Mouse (Mus musculus): ENCODE measurements around the gene Zcchc7. TPM values are rescaled to one million over a fixed set of nuclear protein-coding genes. Genes with fewer than 3 reads are reported as not detected.

Zcchc7 gene
- polyA plus RNA-seq, 1 experiment from 2014 or later, result 53.6 TPM

- H3K9me3 ChIP-seq (ENCODE audit: control insufficient read depth, low read length), result no peaks in the 10 kb centered on the region
- ATAC-seq (ENCODE audit: low read depth), result no peak
- no peak overlapping the region for H3K27ac ChIP-seq (ENCODE audit: low read depth, low read length)
- 45% methylated on average over 5 of the region's 5 CpGs for WGBS
- no peaks in the 10 kb centered on the region for H3K36me3 ChIP-seq (ENCODE audit: control insufficient read depth, insufficient read depth, low read length)
- H3K9ac ChIP-seq (replicated peaks; ENCODE audit: low read depth, low read length), result no peak overlapping the region
- no peaks in the 10 kb centered on the region for H3K4me1 ChIP-seq (ENCODE audit: control insufficient read depth, insufficient read depth, low read length)
- H3K27me3 ChIP-seq (ENCODE audit: control insufficient read depth, insufficient read depth, low read length), result no peaks in the 10 kb centered on the region
- H3K4me3 ChIP-seq (ENCODE audit: low read depth, low read length), result no peak overlapping the region
- no peak overlapping the region for H3K4me2 ChIP-seq (ENCODE audit: low read depth, low read length)
Measured at GRCm38 (mm10) chr4:44920831-44921230, 165.2 kb downstream of the Zcchc7 start.

DNA sequence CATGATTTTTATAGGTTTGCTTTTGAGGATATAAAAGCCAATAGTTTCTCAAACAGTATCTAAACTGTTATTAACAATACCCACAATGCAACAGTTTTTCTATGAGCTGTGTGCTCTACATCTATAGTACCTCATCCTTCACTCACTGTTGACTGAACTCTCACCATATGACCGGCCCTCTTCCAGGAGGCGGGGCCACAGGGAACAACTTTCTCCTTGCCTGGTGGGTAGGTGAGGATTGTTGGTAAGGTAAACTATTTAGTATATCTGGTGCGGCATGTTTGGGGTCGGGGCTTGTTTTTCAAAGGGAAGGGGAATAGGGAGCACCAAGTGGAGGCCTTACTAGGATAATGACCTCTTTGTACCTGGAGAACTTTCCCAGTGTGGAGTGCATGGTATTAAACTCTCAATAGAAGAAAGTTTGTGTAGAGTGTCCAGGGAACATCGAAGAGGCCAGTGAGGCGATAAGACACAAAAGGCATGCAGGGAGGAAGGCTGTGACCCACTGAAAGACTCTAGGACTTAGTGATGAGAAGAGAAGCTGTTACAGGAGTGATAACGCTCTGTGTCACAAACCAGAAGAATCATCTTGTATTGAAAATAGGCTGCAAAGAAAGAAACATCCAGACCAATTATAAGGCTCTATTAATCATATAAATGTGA is 166.9 kb downstream of the Zcchc7 start:
- H3K36me3 ChIP-seq (ENCODE audit: control insufficient read depth, insufficient read depth, low read length), result 0 out of 2 replicates have a peak, but pooled peaks cover 3% of the 10 kb centered on the region
- no peaks in the 10 kb centered on the region for H3K27me3 ChIP-seq (ENCODE audit: control insufficient read depth, insufficient read depth, low read length)
- no peaks in the 10 kb centered on the region for H3K4me1 ChIP-seq (ENCODE audit: control insufficient read depth, insufficient read depth, low read length)
- no peak overlapping the region for H3K27ac ChIP-seq (ENCODE audit: low read depth, low read length)
- 96% methylated on average over 7 of the region's 7 CpGs for WGBS
- no peaks in the 10 kb centered on the region for H3K9me3 ChIP-seq (ENCODE audit: control insufficient read depth, low read length)
- H3K4me2 ChIP-seq (ENCODE audit: low read depth, low read length), result no peak overlapping the region
- no peak overlapping the region for H3K9ac ChIP-seq (replicated peaks; ENCODE audit: low read depth, low read length)
- H3K4me3 ChIP-seq (ENCODE audit: low read depth, low read length), result no peak overlapping the region
- no peak for ATAC-seq (ENCODE audit: low read depth)

GRCm38 (mm10) chr4:44923129-44923481 is 167.4 kb downstream of the Zcchc7 start:
- Histone ChIP-seq H3K27me3 (ENCODE audit: control insufficient read depth, insufficient read depth, low read length) (no peaks in the 10 kb centered on the region), H3K27ac (ENCODE audit: low read depth, low read length) (no peak overlapping the region), H3K9me3 (ENCODE audit: control insufficient read depth, low read length) (no peaks in the 10 kb centered on the region), H3K9ac (replicated peaks; ENCODE audit: low read depth, low read length) (no peak overlapping the region), H3K4me2 (ENCODE audit: low read depth, low read length) (no peak overlapping the region), H3K36me3 (ENCODE audit: control insufficient read depth, insufficient read depth, low read length) (0 out of 2 replicates have a peak, but pooled peaks cover 3% of the 10 kb centered on the region), H3K4me3 (ENCODE audit: low read depth, low read length) (no peak overlapping the region), H3K4me1 (ENCODE audit: control insufficient read depth, insufficient read depth, low read length) (no peaks in the 10 kb centered on the region)
- 94% methylated on average over 5 of the region's 5 CpGs for WGBS
- ATAC-seq (ENCODE audit: low read depth), result no peak

DNA sequence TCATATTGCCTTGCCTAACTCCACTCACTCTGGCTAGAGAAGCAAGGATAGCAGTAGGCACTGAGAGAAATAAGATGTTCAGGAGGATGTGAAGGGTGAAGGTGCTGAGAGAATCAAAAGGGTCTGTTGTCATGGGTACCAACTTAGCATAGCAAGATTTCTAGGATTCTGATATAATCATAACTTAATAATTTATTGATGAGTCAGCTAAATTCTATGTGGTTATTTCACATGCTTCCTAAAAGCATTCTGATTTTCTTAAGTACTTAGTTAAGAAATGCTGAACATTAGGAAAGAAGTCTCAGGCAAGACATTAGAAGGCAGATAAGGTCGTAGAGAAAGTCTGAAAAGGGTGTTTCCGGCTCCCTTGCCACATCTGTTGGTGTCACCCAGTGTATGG is 172.3 kb downstream of the Zcchc7 start:
- Histone ChIP-seq H3K4me1 (ENCODE audit: control insufficient read depth, insufficient read depth, low read length) (no peaks in the 10 kb centered on the region), H3K27ac (ENCODE audit: low read depth, low read length) (no peak overlapping the region), H3K9me3 (ENCODE audit: control insufficient read depth, low read length) (no peaks in the 10 kb centered on the region), H3K4me3 (ENCODE audit: low read depth, low read length) (no peak overlapping the region), H3K36me3 (ENCODE audit: control insufficient read depth, insufficient read depth, low read length) (peaks cover 11% of the 10 kb centered on the region; the same call in 1 of the 2 replicates), H3K4me2 (ENCODE audit: low read depth, low read length) (no peak overlapping the region), H3K27me3 (ENCODE audit: control insufficient read depth, insufficient read depth, low read length) (no peaks in the 10 kb centered on the region), H3K9ac (replicated peaks; ENCODE audit: low read depth, low read length) (no peak overlapping the region)
- ATAC-seq (ENCODE audit: low read depth), result no peak
- 87% methylated on average over 2 of the region's 2 CpGs for WGBS

DNA sequence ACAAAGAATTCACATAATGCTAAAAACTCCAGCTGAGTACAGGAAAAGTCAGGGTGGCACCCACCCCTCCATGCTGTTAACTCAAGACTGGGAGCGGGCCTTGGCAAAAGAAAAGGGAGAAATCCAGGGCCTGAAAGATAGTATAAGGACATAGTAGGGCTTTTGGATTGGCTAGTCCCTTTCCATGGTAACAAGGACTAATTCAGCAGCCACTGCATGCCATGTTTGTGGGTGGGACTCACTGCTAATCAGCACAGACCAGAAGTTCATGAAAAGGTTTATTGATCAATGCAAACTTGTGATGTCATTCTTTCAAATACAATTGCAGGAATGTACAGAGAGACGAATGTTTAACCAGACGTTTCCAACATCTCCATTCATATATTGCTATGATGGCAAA is 173.1 kb downstream of the Zcchc7 start:
- 81% methylated on average over 3 of the region's 3 CpGs for WGBS
- H3K4me2 ChIP-seq (ENCODE audit: low read depth, low read length), result no peak overlapping the region
- no peaks in the 10 kb centered on the region for H3K4me1 ChIP-seq (ENCODE audit: control insufficient read depth, insufficient read depth, low read length)
- H3K9ac ChIP-seq (replicated peaks; ENCODE audit: low read depth, low read length), result no peak overlapping the region
- no peak overlapping the region for H3K27ac ChIP-seq (ENCODE audit: low read depth, low read length)
- no peak for ATAC-seq (ENCODE audit: low read depth)
- H3K9me3 ChIP-seq (ENCODE audit: control insufficient read depth, low read length), result no peaks in the 10 kb centered on the region
- no peaks in the 10 kb centered on the region for H3K27me3 ChIP-seq (ENCODE audit: control insufficient read depth, insufficient read depth, low read length)
- peaks cover 13% of the 10 kb centered on the region for H3K36me3 ChIP-seq (ENCODE audit: control insufficient read depth, insufficient read depth, low read length)
- H3K4me3 ChIP-seq (ENCODE audit: low read depth, low read length), result no peak overlapping the region

GRCm38 (mm10) chr4:44930406-44930805 is 174.7 kb downstream of the Zcchc7 start:
- Histone ChIP-seq H3K27me3 (ENCODE audit: control insufficient read depth, insufficient read depth, low read length) (no peaks in the 10 kb centered on the region), H3K4me1 (ENCODE audit: control insufficient read depth, insufficient read depth, low read length) (no peaks in the 10 kb centered on the region), H3K9ac (replicated peaks; ENCODE audit: low read depth, low read length) (no peak overlapping the region), H3K9me3 (ENCODE audit: control insufficient read depth, low read length) (no peaks in the 10 kb centered on the region), H3K36me3 (ENCODE audit: control insufficient read depth, insufficient read depth, low read length) (peaks cover 15% of the 10 kb centered on the region), H3K4me3 (ENCODE audit: low read depth, low read length) (no peak overlapping the region), H3K27ac (ENCODE audit: low read depth, low read length) (no peak overlapping the region), H3K4me2 (ENCODE audit: low read depth, low read length) (no peak overlapping the region)
- 95% methylated on average over 7 of the region's 7 CpGs for WGBS
- no peak for ATAC-seq (ENCODE audit: low read depth)

DNA sequence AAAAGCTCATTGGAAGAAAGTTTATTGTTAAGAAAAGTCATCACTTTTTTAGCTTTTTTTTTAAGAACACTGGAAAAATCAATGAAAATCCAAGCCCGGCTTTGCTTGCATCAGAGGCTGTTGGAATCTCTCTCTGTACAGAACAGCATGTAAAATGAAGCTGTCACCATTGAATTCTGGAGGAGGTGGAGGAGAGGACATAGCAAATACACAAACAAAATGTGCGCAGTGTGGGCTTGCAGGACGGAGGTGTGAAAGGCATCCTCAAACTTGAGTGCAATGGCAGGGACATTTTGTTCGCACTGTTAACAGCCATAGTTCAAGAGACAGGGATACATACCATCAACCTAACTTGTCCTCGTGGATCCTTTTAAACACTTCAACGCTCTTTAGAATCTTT is 176.1 kb downstream of the Zcchc7 start:
- Histone ChIP-seq H3K27ac (ENCODE audit: low read depth, low read length) (no peak overlapping the region), H3K4me1 (ENCODE audit: control insufficient read depth, insufficient read depth, low read length) (no peaks in the 10 kb centered on the region), H3K4me2 (ENCODE audit: low read depth, low read length) (no peak overlapping the region), H3K9me3 (ENCODE audit: control insufficient read depth, low read length) (no peaks in the 10 kb centered on the region), H3K27me3 (ENCODE audit: control insufficient read depth, insufficient read depth, low read length) (no peaks in the 10 kb centered on the region), H3K36me3 (ENCODE audit: control insufficient read depth, insufficient read depth, low read length) (peaks cover 12% of the 10 kb centered on the region), H3K4me3 (ENCODE audit: low read depth, low read length) (no peak overlapping the region), H3K9ac (replicated peaks; ENCODE audit: low read depth, low read length) (no peak overlapping the region)
- ATAC-seq (ENCODE audit: low read depth), result no peak
- 90% methylated on average over 6 of the region's 6 CpGs for WGBS

DNA sequence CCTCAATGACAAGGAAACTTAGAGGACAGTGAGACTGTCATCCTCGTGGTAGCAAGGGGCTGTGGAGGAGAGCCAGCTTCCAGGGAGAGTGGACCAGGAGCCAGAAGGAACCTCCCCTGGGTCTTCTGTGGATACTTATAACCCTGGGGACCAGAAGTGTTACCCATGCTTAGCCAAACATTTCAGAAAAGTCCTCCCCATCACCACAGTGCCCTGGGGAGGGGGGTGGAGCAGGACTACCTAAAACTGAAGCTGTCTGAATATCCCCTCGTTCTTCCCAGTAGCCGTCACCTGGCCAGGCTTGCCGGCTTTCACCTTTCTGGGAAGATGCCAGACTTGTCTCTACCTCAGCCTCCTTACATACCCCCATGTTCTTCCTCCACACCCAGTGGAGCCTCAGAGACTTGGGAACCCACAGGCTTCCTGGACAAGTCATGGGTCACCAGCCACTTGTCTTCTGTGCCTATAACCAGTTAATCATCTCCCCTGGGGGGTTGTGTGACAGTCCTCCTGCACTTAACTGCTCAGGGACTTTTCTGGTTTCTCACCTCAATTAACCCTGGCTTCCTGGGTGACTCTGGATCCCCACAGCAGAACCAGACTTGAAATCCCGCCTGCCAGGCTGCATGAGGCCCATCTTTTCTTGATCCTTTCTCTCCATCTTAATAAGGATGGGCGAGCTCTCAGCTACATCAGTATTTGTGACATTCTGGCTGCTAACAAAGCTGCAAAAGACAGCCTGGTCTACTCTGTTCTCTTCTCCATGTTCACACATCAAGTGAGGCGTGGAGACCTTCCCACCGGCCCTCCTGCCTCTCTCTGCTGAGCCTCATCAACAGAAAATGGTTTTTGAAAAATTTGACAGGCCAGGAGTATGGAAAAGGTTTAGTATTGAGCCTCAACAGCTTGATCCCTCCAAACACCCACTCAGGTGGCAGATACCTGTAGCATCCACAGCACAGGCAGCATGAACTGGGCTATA is 183.0 kb downstream of the Zcchc7 start:
- 80% methylated on average over 8 of the region's 8 CpGs for WGBS
- no peak overlapping the region for H3K9ac ChIP-seq (replicated peaks; ENCODE audit: low read depth, low read length)
- ATAC-seq (ENCODE audit: low read depth), result no peak

More for the DNA sequence above, 183.0 kb downstream of the Zcchc7 start:
- no peaks in the 10 kb centered on the region for H3K27me3 ChIP-seq (ENCODE audit: control insufficient read depth, insufficient read depth, low read length)
- H3K27ac ChIP-seq (ENCODE audit: low read depth, low read length), result no peak overlapping the region
- peaks cover 3% of the 10 kb centered on the region; the same call in 1 of the 2 replicates for H3K36me3 ChIP-seq (ENCODE audit: control insufficient read depth, insufficient read depth, low read length)
- no peaks in the 10 kb centered on the region for H3K4me1 ChIP-seq (ENCODE audit: control insufficient read depth, insufficient read depth, low read length)
- H3K9me3 ChIP-seq (ENCODE audit: control insufficient read depth, low read length), result no peaks in the 10 kb centered on the region
- H3K4me2 ChIP-seq (ENCODE audit: low read depth, low read length), result no peak overlapping the region
- no peak overlapping the region for H3K4me3 ChIP-seq (ENCODE audit: low read depth, low read length)
